Mouse (Mus musculus) layer of hippocampus, adult 2 months (tissue): ENCODE results near the gene Arl4c. TPM values are rescaled to one million over a fixed set of nuclear protein-coding genes. Genes with fewer than 3 reads are reported as not detected.
A peak's percentile ranks its signal among the peaks of the same experiment; 100 is the strongest.

Experiments
- DNase-seq, 2 experiments: peaks; one replicate each; pipeline ENCODE4 v3.0.0; 2022; ENCODE audit warnings: low spot score in 2 of 2
- H3K27ac ChIP-seq: fragments of 200-600 bp; 2 replicates; pipeline ENCODE4 v1.8.1; 2022
- H3K4me3 ChIP-seq: fragments of 200-600 bp; 2 replicates; pipeline ENCODE4 v1.8.1; 2022; ENCODE audit warnings: mild to moderate bottlenecking
- CTCF ChIP-seq: fragments of 200-600 bp; conservative IDR thresholded peaks from 2 replicates; pipeline ENCODE4 v1.8.1; 2022; ENCODE audit warnings: antibody characterized with exemption, mild to moderate bottlenecking, moderate library complexity
- total RNA-seq, 2 experiments: library from RNA; stranded (reverse); gene quantifications; 2 replicates each; pipeline ENCODE4 v1.2.3; 2021

The Arl4c gene
- total RNA-seq, 2 experiments from 2014 or later = 27.6 to 27.7 TPM

GRCm38 (mm10) chr1:88698926-88699325 lies 3.1 kb downstream of the Arl4c start:
- TF ChIP-seq CTCF = no peak
- DNase-seq = no peak
- Histone ChIP-seq H3K27ac (peak overlapping the region; percentile 90), H3K4me3 (peak overlapping the region; percentile 79)

GRCm38 (mm10) chr1:88698131-88698530 lies 3.9 kb downstream of the Arl4c start:
- H3K27ac ChIP-seq = no peak overlapping the region
- H3K4me3 ChIP-seq = peak overlapping the region; percentile 79
- no peak for TF ChIP-seq CTCF
- no peak for DNase-seq

- H3K27ac ChIP-seq = no peak overlapping the region
- H3K4me3 ChIP-seq = no peak overlapping the region
- DNase-seq = no peak
- no peak for TF ChIP-seq CTCF
Measured at GRCm38 (mm10) chr1:88696408-88696807, 5.6 kb downstream of the Arl4c start.

DNA sequence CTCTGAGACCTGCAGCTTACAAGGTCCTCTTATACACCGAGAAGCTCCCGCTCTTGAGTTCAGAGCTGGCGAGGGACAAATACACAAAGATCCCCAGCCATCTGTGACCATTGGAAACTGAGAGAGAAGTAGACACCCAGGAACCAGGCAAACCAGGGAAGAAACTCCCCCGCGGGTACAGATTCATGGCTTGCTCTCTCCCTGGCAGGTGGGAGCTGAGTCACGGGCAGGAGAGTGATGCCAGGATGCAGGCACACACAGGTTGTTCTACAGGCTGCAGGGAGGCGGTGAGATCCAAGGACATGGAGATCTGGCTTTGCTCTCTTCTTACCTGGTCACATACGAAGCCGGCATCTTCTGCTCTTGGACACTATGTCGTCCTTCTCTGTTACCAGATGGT lies 7.7 kb downstream of the Arl4c start:
- peak in 1 of 2 experiments; percentile 18 for DNase-seq
- Histone ChIP-seq H3K27ac (no peak overlapping the region), H3K4me3 (no peak overlapping the region)
- no peak for TF ChIP-seq CTCF

- TF ChIP-seq CTCF = no peak
- H3K4me3 ChIP-seq = no peak overlapping the region
- H3K27ac ChIP-seq = no peak overlapping the region
- DNase-seq = no peak
Measured at GRCm38 (mm10) chr1:88692293-88692827, 9.7 kb downstream of the Arl4c start.

DNA sequence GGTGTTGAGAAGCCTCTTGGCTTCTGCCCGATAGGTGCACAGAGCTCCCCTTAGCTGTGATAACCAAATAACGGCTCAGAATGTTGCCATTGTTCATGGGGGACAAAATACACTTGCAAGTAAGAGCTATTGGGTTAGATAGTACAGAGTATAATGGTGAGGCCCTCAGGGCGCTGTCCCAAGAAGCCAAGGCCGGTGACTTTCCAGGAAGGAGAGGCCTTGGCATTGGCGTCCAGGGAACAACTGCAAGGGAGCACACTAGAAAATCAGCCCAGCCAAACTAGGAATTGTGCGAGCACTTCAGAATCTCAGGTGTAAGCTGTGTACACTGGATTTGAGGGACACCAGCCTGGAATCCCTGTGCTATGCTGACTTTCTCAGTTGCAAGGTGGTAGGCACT lies 11.4 kb downstream of the Arl4c start:
- no peak for DNase-seq
- Histone ChIP-seq H3K4me3 (no peak overlapping the region), H3K27ac (no peak overlapping the region)
- TF ChIP-seq CTCF = no peak

- Histone ChIP-seq H3K4me3 (no peak overlapping the region), H3K27ac (no peak overlapping the region)
- TF ChIP-seq CTCF = no peak
- no peak for DNase-seq
Measured at GRCm38 (mm10) chr1:88684765-88685164, 17.3 kb downstream of the Arl4c start.

DNA sequence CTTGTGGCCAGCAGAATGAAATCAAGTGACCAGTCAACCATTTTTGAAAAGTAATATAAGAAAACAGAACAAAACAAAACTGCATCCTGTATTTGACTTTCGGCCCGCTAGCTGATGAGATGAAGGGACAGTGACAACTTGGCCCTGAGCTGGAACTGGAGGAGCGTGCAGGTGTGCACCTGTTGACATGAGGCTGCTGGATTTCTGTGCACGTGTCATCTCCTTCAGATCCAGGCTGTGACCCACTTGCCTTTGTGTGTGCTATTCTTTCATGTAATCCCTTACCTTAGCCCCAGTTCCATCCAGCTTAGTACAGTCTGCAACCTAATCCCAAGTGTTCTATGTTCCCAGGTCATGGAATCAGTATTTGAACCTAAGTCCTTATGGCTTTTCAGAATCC lies 20.4 kb downstream of the Arl4c start:
- DNase-seq = no peak
- Histone ChIP-seq H3K4me3 (no peak overlapping the region), H3K27ac (no peak overlapping the region)
- no peak for TF ChIP-seq CTCF

- H3K4me3 ChIP-seq = no peak overlapping the region
- no peak overlapping the region for H3K27ac ChIP-seq
- no peak for DNase-seq
- TF ChIP-seq CTCF = no peak
Measured at GRCm38 (mm10) chr1:88680804-88681203, 21.2 kb downstream of the Arl4c start.

- no peak overlapping the region for H3K4me3 ChIP-seq
- DNase-seq = no peak
- H3K27ac ChIP-seq = no peak overlapping the region
- no peak for TF ChIP-seq CTCF
Measured at GRCm38 (mm10) chr1:88678231-88678739, 23.7 kb downstream of the Arl4c start.

DNA sequence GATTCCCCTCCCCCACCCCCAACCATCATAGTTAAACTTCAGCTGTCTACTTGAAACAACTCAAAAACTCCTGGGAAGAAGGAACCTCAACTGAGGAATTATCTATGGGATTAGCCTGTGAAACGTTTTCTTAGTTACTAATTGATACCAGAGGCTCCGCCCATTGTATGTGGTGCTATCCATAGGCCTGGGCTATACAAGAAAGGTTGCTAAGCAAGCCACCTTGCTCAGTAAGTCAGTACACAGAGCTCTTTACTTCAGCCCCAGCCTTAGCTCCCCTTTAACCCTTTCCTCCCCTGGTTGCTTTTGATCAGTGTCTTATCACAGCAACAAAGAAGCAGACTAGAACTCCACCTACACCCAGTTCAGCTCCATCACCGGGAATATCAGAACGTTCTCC lies 31.2 kb downstream of the Arl4c start:
- no peak for TF ChIP-seq CTCF
- no peak for DNase-seq
- no peak overlapping the region for H3K27ac ChIP-seq

GRCm38 (mm10) chr1:88668846-88669810 lies 32.9 kb downstream of the Arl4c start:
- TF ChIP-seq CTCF = no peak
- H3K4me3 ChIP-seq = no peak overlapping the region
- H3K27ac ChIP-seq = peak overlapping the region; percentile 43; the same call in 1 of the 2 replicates
- DNase-seq = no peak

More for the DNA sequence above, 31.2 kb downstream of the Arl4c start:
- no peak overlapping the region for H3K4me3 ChIP-seq

- Histone ChIP-seq H3K27ac (no peak overlapping the region), H3K4me3 (no peak overlapping the region)
- peak in 1 of 2 experiments; percentile 10 for DNase-seq
- no peak for TF ChIP-seq CTCF
Measured at GRCm38 (mm10) chr1:88668353-88668752, 33.7 kb downstream of the Arl4c start.
